1 mouse cellular context compared by ENCODE assay signal in the genomic region with DNA sequence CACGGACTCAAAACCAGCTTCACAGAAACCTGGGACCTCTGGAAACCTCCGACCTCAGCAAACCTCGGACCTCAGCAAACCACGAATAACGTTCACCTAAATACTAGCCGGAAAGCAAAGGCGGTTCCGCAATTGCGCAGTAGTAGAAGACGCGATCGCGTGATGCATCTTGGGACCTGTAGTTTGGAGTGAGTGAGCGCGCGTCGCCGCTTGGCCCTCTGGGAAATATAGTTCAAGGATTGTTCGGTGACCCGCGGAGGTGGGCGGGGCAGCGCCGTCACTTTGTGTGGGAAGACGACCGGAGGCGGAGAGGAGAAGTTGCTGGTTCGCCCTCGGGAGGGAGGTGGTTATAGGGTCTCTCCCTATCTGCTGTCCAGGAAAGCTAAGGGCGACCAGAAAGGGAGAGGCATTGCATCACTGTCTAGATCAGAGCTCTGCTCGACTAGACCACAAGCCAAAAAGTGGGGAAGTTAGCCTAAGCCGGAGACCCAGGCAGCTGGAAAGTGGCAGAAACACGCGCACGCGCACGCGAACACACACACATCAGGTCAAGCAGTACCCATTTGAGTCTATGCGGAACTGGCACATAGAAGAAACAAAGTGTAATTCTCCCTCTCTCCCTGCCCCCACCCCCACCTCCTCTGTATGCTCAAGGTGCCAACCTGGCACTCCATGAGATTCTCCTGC.
TF ChIP-seq lines count a peak whose summit lies in the region.

Gene Clp1 (minus strand): TSS at position 179 of the 687 bp plus-strand sequence.

TF ChIP-seq in CH12.LX, 34 proteins besides CTCF, POLR2A, EP300 and RAD21 (continued from another document):
- TF ChIP-seq ZNF384 (IDR thresholded peaks at IDR 0.05; ENCODE audit: low read depth, low read length) = peak; percentile 48
- TF ChIP-seq MAFK (IDR thresholded peaks at IDR 0.05; ENCODE audit: insufficient replicate concordance, low read length) = no peak
- no peak for TF ChIP-seq UBTF (IDR thresholded peaks at IDR 0.05; ENCODE audit: low read depth, low read length)
- TF ChIP-seq POLR2AphosphoS2 (IDR thresholded peaks at IDR 0.05; ENCODE audit: low read depth, low read length) = peak; percentile 90
- TF ChIP-seq ZC3H11A (IDR thresholded peaks at IDR 0.05; ENCODE audit: low read depth, low read length) = no peak
- TF ChIP-seq ELF1 (IDR thresholded peaks at IDR 0.05; ENCODE audit: low read depth, low read length) = peak; percentile 99
- peak; percentile 99 for TF ChIP-seq KAT2A (IDR thresholded peaks at IDR 0.05; ENCODE audit: insufficient replicate concordance, low read length)
- 0 out of 2 replicates have a peak, but pooled peaks have one; percentile 35 for TF ChIP-seq CHD1 (IDR thresholded peaks at IDR 0.05; ENCODE audit: low read depth, low read length)
- peak; percentile 71 for TF ChIP-seq MXI1 (IDR thresholded peaks at IDR 0.05; ENCODE audit: low read depth, low read length)
- TF ChIP-seq SIN3A (IDR thresholded peaks at IDR 0.05; ENCODE audit: low read length) = peak; percentile 95
- no peak for TF ChIP-seq ZKSCAN1 (IDR thresholded peaks at IDR 0.05; ENCODE audit: borderline replicate concordance, low read depth, low read length)
- TF ChIP-seq USF2 (conservative IDR thresholded peaks at IDR 0.05; ENCODE audit: low read depth, low read length) = no peak
- TF ChIP-seq E2F4 (IDR thresholded peaks at IDR 0.05; ENCODE audit: insufficient replicate concordance, low read depth, low read length) = peak; percentile 82; the same call in 1 of the 2 replicates
- TF ChIP-seq NRF1 (IDR thresholded peaks at IDR 0.05; ENCODE audit: low read depth, low read length) = peak; percentile 84
- peak; percentile 89 for TF ChIP-seq TBP (conservative IDR thresholded peaks at IDR 0.05; ENCODE audit: low read depth, low read length)
- 0 out of 2 replicates have a peak, but pooled peaks have one; percentile 68 for TF ChIP-seq MAX (IDR thresholded peaks at IDR 0.05; ENCODE audit: low read length)
- peak; percentile 78; the same call in 1 of the 2 replicates for TF ChIP-seq GABPA (IDR thresholded peaks at IDR 0.05; ENCODE audit: insufficient replicate concordance, low read depth, low read length)
- TF ChIP-seq HCFC1 (IDR thresholded peaks at IDR 0.05; ENCODE audit: low read depth, low read length) = peak; percentile 100
- peak; percentile 59 for TF ChIP-seq BHLHE40 (IDR thresholded peaks at IDR 0.05; ENCODE audit: low read depth, low read length)
- peak; percentile 92 for TF ChIP-seq NELFE (IDR thresholded peaks at IDR 0.05; ENCODE audit: low read depth, low read length)
- peak; percentile 73; the same call in 1 of the 2 replicates for TF ChIP-seq MYC (IDR thresholded peaks at IDR 0.05; ENCODE audit: low read depth, low read length)
